Mouse (Mus musculus) heart, embryonic 14.5 days (tissue): ENCODE results near the gene Lrrc4c. TPM values are rescaled to one million over a fixed set of nuclear protein-coding genes. Genes with fewer than 3 reads are reported as not detected.

Experiments
- ATAC-seq: fragments of 200-750 bp; cut with Nextera tagmentation; 2 replicates; pipeline ENCODE4 v1.8.0; 2017; ENCODE audit warnings: low read depth, moderate TSS enrichment; ENCODE audit not compliant: insufficient number of reproducible peaks, insufficient read depth, low FRiP score
- H3K27ac ChIP-seq, 2 experiments: fragments of 200-500 bp in 1 of 2; fragments of 300-500 bp in 1 of 2; sonication (generic) in 1 of 2; replicated peaks in 1 of 2; 2 replicates each; pipeline ENCODE4 v1.5.1; 2012 to 2014; ENCODE audit warnings: low read depth in 2 of 2, low read length in 2 of 2, control low read depth in 1 of 2, mild to moderate bottlenecking in 1 of 2, mixed read lengths in 1 of 2; ENCODE audit not compliant: control insufficient read depth in 1 of 2, insufficient read depth in 1 of 2
- H3K27me3 ChIP-seq: fragments of 300-500 bp; sonication (generic); 2 replicates; pipeline ENCODE4 v1.6.1; 2014; ENCODE audit warnings: mild to moderate bottlenecking, low read length, control low read depth; ENCODE audit not compliant: control insufficient read depth, insufficient read depth
- H3K36me3 ChIP-seq: fragments of 300-500 bp; sonication (generic); 2 replicates; pipeline ENCODE4 v1.6.1; 2014; ENCODE audit warnings: mild to moderate bottlenecking, control low read depth, low read length, mixed read lengths; ENCODE audit not compliant: control insufficient read depth, insufficient read depth
- H3K4me1 ChIP-seq, 2 experiments: fragments of 200-500 bp in 1 of 2; fragments of 300-500 bp in 1 of 2; sonication (generic) in 1 of 2; 2 replicates each; pipeline ENCODE4 v1.6.1; 2012 to 2014; ENCODE audit warnings: low read length in 2 of 2, control low read depth in 1 of 2, mixed read lengths in 1 of 2; ENCODE audit not compliant: control insufficient read depth in 2 of 2, insufficient read depth in 2 of 2
- H3K4me2 ChIP-seq: fragments of 300-500 bp; sonication (generic); 2 replicates; pipeline ENCODE4 v1.6.1; 2014; ENCODE audit warnings: mild to moderate bottlenecking, low read length
- H3K4me3 ChIP-seq, 2 experiments: fragments of 200-500 bp in 1 of 2; fragments of 300-500 bp in 1 of 2; sonication (generic) in 1 of 2; 2 replicates each; pipeline ENCODE4 v1.5.1; 2012 to 2014; ENCODE audit warnings: low read length in 2 of 2, mild to moderate bottlenecking in 2 of 2, control low read depth in 1 of 2, low read depth in 1 of 2, moderate library complexity in 1 of 2; ENCODE audit not compliant: control insufficient read depth in 1 of 2, insufficient read depth in 1 of 2
- H3K9ac ChIP-seq: fragments of 300-500 bp; sonication (generic); 2 replicates; pipeline ENCODE4 v1.6.1; 2014; ENCODE audit warnings: mild to moderate bottlenecking, low read length
- H3K9me3 ChIP-seq: fragments of 300-500 bp; sonication (generic); 2 replicates; pipeline ENCODE4 v1.6.1; 2016; ENCODE audit warnings: low read length, control low read depth; ENCODE audit not compliant: control insufficient read depth
- WGBS: fragments of 180-500 bp; shearing (Covaris S2); extraction: QIAGEN DNeasy Blood & Tissue Kit; methylation state at CpG from one replicate; pipeline ENCODE4 v1.1.7; 2014; 5-methylcytosine and 5-hydroxymethylcytosine counted together
- polyA plus RNA-seq: library from polyadenylated mRNA; unstranded; fragments of >200 nt; fragmentation: Nextera tagmentation; extraction: Ambion mirVana; gene quantifications from 2 replicates; pipeline ENCODE4 v1.2.1, GENCODE M21; 2014

Lrrc4c gene
- polyA plus RNA-seq, 1 experiment from 2014 or later = 1.8 TPM

GRCm38 (mm10) chr2:96318556-96318955 lies 587 bp downstream of the Lrrc4c start:
- Histone ChIP-seq H3K4me3 (peak overlapping the region; percentile 28 to 40; a peak in 3 of 4 replicates), H3K36me3 (no peaks in the 10 kb centered on the region), H3K4me2 (peak overlapping the region; percentile 67), H3K9ac (peak overlapping the region; percentile 62; the same call in 1 of the 2 replicates), H3K9me3 (no peaks in the 10 kb centered on the region), H3K27ac (no peak overlapping the region), H3K4me1 (peaks cover 4 to 13% of the 10 kb centered on the region in 2 experiments; a peak in 2 of 4 replicates), H3K27me3 (no peaks in the 10 kb centered on the region)
- 35% methylated on average over 7 of the region's 7 CpGs for WGBS
- no peak for ATAC-seq

- WGBS = 8% methylated on average over 8 of the region's 8 CpGs
- Histone ChIP-seq H3K27me3 (no peaks in the 10 kb centered on the region), H3K4me2 (peak overlapping the region; percentile 67), H3K4me3 (peak overlapping the region; percentile 28 to 33), H3K36me3 (no peaks in the 10 kb centered on the region), H3K9ac (peak overlapping the region; percentile 36; the same call in 1 of the 2 replicates), H3K4me1 (peaks cover 4 to 13% of the 10 kb centered on the region in 2 experiments; a peak in 2 of 4 replicates), H3K9me3 (no peaks in the 10 kb centered on the region), H3K27ac (peak overlapping the region in 1 of 2 experiments; percentile 8; a peak in 1 of 4 replicates)
- ATAC-seq = no peak
Observed at GRCm38 (mm10) chr2:96319201-96319600, 1.2 kb downstream of the Lrrc4c start.

GRCm38 (mm10) chr2:96319649-96320048 lies 1.7 kb downstream of the Lrrc4c start:
- Histone ChIP-seq H3K9me3 (no peaks in the 10 kb centered on the region), H3K4me3 (peak overlapping the region; percentile 28 to 33; a peak in 3 of 4 replicates), H3K9ac (0 out of 2 replicates have a peak overlapping the region, but pooled peaks have one; percentile 17), H3K4me1 (peaks cover 4 to 13% of the 10 kb centered on the region in 2 experiments; a peak in 2 of 4 replicates), H3K36me3 (no peaks in the 10 kb centered on the region), H3K27ac (no peak overlapping the region), H3K4me2 (peak overlapping the region; percentile 67), H3K27me3 (no peaks in the 10 kb centered on the region)
- no peak for ATAC-seq
- 12% methylated on average over 6 of the region's 6 CpGs for WGBS

- Histone ChIP-seq H3K27ac (no peak overlapping the region), H3K4me2 (no peak overlapping the region), H3K4me3 (no peak overlapping the region), H3K9ac (no peak overlapping the region), H3K27me3 (no peaks in the 10 kb centered on the region), H3K4me1 (0 out of 4 replicates have a peak, but pooled peaks cover 0 to 4% of the 10 kb centered on the region in 2 experiments), H3K36me3 (no peaks in the 10 kb centered on the region), H3K9me3 (no peaks in the 10 kb centered on the region)
- no peak for ATAC-seq
- 55% methylated on average over 3 of the region's 3 CpGs for WGBS
Observed at GRCm38 (mm10) chr2:96334652-96335051, 16.7 kb downstream of the Lrrc4c start.

- Histone ChIP-seq H3K9me3 (no peaks in the 10 kb centered on the region), H3K27me3 (no peaks in the 10 kb centered on the region), H3K4me2 (no peak overlapping the region), H3K9ac (no peak overlapping the region), H3K4me3 (no peak overlapping the region), H3K36me3 (no peaks in the 10 kb centered on the region), H3K27ac (no peak overlapping the region), H3K4me1 (0 out of 4 replicates have a peak, but pooled peaks cover 0 to 4% of the 10 kb centered on the region in 2 experiments)
- 43% methylated on average over 1 of the region's 1 CpGs for WGBS
- ATAC-seq = no peak
Observed at GRCm38 (mm10) chr2:96337354-96337753, 19.4 kb downstream of the Lrrc4c start.

GRCm38 (mm10) chr2:96401186-96401811 lies 83.3 kb downstream of the Lrrc4c start:
- Histone ChIP-seq H3K27me3 (no peaks in the 10 kb centered on the region), H3K36me3 (no peaks in the 10 kb centered on the region), H3K9me3 (no peaks in the 10 kb centered on the region), H3K4me3 (no peak overlapping the region), H3K9ac (no peak overlapping the region), H3K4me1 (no peaks in the 10 kb centered on the region), H3K4me2 (no peak overlapping the region), H3K27ac (no peak overlapping the region)
- no peak for ATAC-seq
- 75% methylated on average over 1 of the region's 1 CpGs for WGBS

GRCm38 (mm10) chr2:96402514-96402913 lies 84.5 kb downstream of the Lrrc4c start:
- ATAC-seq = no peak
- Histone ChIP-seq H3K4me1 (no peaks in the 10 kb centered on the region), H3K4me2 (no peak overlapping the region), H3K36me3 (no peaks in the 10 kb centered on the region), H3K4me3 (no peak overlapping the region), H3K27ac (no peak overlapping the region), H3K9me3 (no peaks in the 10 kb centered on the region), H3K9ac (no peak overlapping the region), H3K27me3 (no peaks in the 10 kb centered on the region)
- 59% methylated on average over 2 of the region's 2 CpGs for WGBS
